Mouse (Mus musculus) CH12.LX (cell line): Measurements from ENCODE around the gene Fbxw8.

Source experiments
- CHD2 ChIP-seq: IDR thresholded peaks from 2 replicates; pipeline ENCODE4 v1.6.1; 2011; ENCODE audit warnings: low read length, improper control_type of control experiment
- CTCF ChIP-seq, 2 experiments: IDR thresholded peaks in 1 of 2; conservative IDR thresholded peaks in 1 of 2; 2 replicates each; pipeline ENCODE4 v1.5.1; 2011 to 2012; ENCODE audit warnings: low read depth in 2 of 2, low read length in 2 of 2, improper control_type of control experiment in 1 of 2, inconsistent platforms in 1 of 2, mild to moderate bottlenecking in 1 of 2, moderate library complexity in 1 of 2
- GABPA ChIP-seq: IDR thresholded peaks from 2 replicates; pipeline ENCODE4 v1.6.1; 2012; ENCODE audit warnings: low read depth, low read length, improper control_type of control experiment, inconsistent platforms; ENCODE audit not compliant: insufficient replicate concordance
- KAT2A ChIP-seq: IDR thresholded peaks from 2 replicates; pipeline ENCODE4 v1.6.1; 2012; ENCODE audit warnings: low read length, improper control_type of control experiment, inconsistent platforms; ENCODE audit not compliant: insufficient replicate concordance
- MAX ChIP-seq: IDR thresholded peaks from 2 replicates; pipeline ENCODE4 v1.6.1; 2011; ENCODE audit warnings: low read length, improper control_type of control experiment
- POLR2A ChIP-seq: IDR thresholded peaks from 2 replicates; pipeline ENCODE4 v1.6.1; 2011; ENCODE audit warnings: low read depth, mild to moderate bottlenecking, improper control_type of control experiment, low read length
- RAD21 ChIP-seq: IDR thresholded peaks from 2 replicates; pipeline ENCODE4 v1.6.1; 2011; ENCODE audit warnings: low read depth, mild to moderate bottlenecking, low read length, improper control_type of control experiment, moderate library complexity
- SIN3A ChIP-seq: IDR thresholded peaks from 2 replicates; pipeline ENCODE4 v1.6.1; 2012; ENCODE audit warnings: low read length, improper control_type of control experiment, inconsistent platforms
- TCF12 ChIP-seq: IDR thresholded peaks from 2 replicates; pipeline ENCODE4 v1.6.1; 2014; ENCODE audit warnings: low read depth, mild to moderate bottlenecking, inconsistent platforms, low read length, improper control_type of control experiment
- USF1 ChIP-seq: IDR thresholded peaks from 2 replicates; pipeline ENCODE4 v1.6.1; 2014; ENCODE audit warnings: low read depth, mild to moderate bottlenecking, inconsistent platforms, low read length, improper control_type of control experiment
- ZC3H11A ChIP-seq: IDR thresholded peaks from 2 replicates; pipeline ENCODE4 v1.6.1; 2012; ENCODE audit warnings: low read depth, mild to moderate bottlenecking, inconsistent platforms, low read length, improper control_type of control experiment

DNA sequence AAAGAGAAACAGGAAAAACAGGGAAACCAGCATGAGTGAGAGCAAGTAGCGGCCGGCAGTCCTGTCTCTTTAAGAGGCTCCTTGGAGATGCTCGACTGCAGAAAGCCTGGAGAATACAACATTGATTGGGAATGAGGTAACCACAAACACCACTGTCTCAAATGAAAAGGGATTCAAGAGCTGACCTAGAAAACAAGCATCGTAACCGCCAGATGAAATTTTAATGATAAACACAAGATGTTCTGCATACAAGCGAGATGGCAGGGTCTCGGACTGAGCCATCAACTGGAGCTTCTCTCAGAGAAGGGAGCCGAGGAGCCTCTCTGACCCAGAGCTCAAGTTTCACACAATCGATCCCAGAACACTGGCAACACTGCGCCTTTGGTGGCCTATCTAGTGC, 32.2 kb downstream of the Fbxw8 start:
- TF ChIP-seq RAD21 (no peak), GABPA (no peak), CTCF (conservative IDR thresholded peaks at IDR 0.05 in 1 of 2, IDR thresholded peaks at IDR 0.05 in 1 of 2; ENCODE audit: low read depth in 2 of 2, low read length in 2 of 2) (no peak), KAT2A (no peak), MAX (no peak), USF1 (no peak), TCF12 (no peak), SIN3A (no peak), POLR2A (no peak), CHD2 (no peak), ZC3H11A (no peak)
